Mouse (Mus musculus): ENCODE results near the gene Gm49450. TPM values are rescaled to one million over a fixed set of nuclear protein-coding genes. Genes with fewer than 3 reads are reported as not detected.

Gm49450 gene
- polyA plus RNA-seq, 1 experiment from 2014 or later: not detected

DNA sequence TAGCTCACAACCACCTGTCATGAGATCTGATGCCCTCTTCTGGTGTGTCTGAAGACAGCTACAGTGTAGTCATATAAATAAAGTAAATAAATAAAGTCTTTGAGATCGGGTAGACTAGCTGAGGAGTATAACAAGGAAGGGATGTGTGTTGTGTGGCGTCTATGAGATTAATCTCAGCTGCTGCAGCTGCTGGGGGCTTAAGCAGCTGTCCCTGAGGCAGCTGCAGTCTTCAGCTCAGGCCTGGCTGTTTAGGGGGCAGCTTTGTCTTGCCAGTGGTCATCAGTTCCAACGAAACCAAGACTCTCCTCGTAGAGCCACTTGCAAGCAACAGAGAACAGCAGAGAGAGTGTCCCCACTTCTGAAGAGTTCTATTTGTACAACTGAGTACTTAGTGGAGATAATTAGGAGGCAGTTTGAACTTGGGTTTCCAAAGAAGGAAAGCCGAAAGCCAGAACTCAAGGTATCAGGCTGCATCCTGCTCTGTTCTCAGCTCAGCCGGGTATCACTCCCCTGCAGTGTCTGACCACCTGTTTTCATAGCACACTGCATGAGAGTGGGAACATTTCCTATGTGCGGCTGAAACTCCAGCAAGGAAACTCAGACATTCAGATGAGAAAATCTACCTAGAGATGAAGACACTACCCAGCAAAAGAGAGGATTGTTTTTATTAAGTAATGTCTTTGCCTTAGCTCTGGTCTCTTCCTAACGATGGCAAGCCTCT is 66.5 kb downstream of the Gm49450 start:
- Histone ChIP-seq H3K9ac (no peak overlapping the region), H3K27ac (no peak overlapping the region), H3K4me1 (replicated peaks) (peaks cover 4% of the 10 kb centered on the region), H3K27me3 (peaks cover 15% of the 10 kb centered on the region), H3K4me2 (no peak overlapping the region), H3K4me3 (no peak overlapping the region), H3K36me3 (no peaks in the 10 kb centered on the region), H3K9me3 (no peaks in the 10 kb centered on the region)
- no peak for ATAC-seq (ENCODE audit: low FRiP score)
- WGBS: 72% methylated on average over 8 of the region's 8 CpGs

DNA sequence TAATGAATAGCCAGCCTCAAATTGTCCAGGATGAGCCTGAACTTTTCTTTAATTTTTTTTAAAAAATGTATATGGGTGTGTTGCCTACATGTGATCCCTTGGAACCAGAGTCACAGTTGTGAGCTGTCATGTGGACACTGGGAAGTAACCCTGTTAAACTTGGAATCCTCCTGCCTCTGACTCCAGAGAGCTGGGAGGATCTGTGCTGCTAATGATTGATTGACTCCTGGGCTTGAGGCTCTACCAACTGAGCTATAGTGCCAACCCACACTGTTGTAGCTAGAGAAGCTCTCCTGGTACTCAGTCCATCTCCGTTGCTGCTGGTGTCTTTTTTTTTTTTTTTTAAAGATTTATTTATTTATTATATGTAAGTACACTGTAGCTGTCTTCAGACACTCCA is 69.2 kb downstream of the Gm49450 start:
- peaks cover 22% of the 10 kb centered on the region for H3K4me1 ChIP-seq (replicated peaks)
- no peak overlapping the region for H3K27ac ChIP-seq
- ATAC-seq (ENCODE audit: low FRiP score): no peak
- H3K9me3 ChIP-seq: no peaks in the 10 kb centered on the region
- H3K27me3 ChIP-seq: no peaks in the 10 kb centered on the region
- H3K36me3 ChIP-seq: no peaks in the 10 kb centered on the region
- WGBS: 70% methylated on average over 1 of the region's 1 CpGs
- no peak overlapping the region for H3K4me2 ChIP-seq
- no peak overlapping the region for H3K9ac ChIP-seq
- no peak overlapping the region for H3K4me3 ChIP-seq

DNA sequence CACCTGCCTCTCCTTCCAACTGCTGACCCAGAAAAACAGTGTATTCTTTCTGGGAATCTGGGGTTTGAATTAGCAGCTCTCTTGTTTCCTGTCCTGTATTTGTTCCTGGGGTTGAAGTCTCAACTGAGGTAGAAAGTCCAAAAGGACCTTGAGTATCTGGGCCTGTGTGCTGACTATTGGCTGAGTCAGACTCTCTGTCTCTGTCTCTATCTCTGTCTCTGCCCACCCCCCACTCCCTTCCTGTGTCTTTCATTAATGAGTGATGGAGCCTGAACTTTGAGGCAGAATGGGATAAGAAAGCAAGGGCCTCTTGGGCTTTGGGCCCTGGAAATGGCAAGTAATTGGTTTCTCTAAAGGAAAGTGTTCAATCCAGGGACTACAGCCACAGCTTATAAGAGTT is 69.7 kb downstream of the Gm49450 start:
- Histone ChIP-seq H3K9ac (no peak overlapping the region), H3K4me3 (no peak overlapping the region), H3K4me2 (no peak overlapping the region), H3K4me1 (replicated peaks) (peaks cover 26% of the 10 kb centered on the region), H3K9me3 (no peaks in the 10 kb centered on the region), H3K27ac (no peak overlapping the region), H3K27me3 (no peaks in the 10 kb centered on the region), H3K36me3 (no peaks in the 10 kb centered on the region)
- ATAC-seq (ENCODE audit: low FRiP score): no peak

Other genes with a start within 250 kb of the Gm49450 start
- 3.6 and 4.3 TPM in 2 replicates for gene Ccdc65, start 245.3 kb downstream of the Gm49450 start, polyA plus RNA-seq (2015; fragmentation: Nextera tagmentation; extraction: Ambion mirVana)
- 5.1 and 6.6 TPM in 2 replicates for gene Fkbp11, start 225.4 kb downstream of the Gm49450 start, polyA plus RNA-seq (2015; fragmentation: Nextera tagmentation; extraction: Ambion mirVana)
- 68.4 and 71.7 TPM in 2 replicates for gene Arf3, start 190.3 kb downstream of the Gm49450 start, polyA plus RNA-seq (2015; fragmentation: Nextera tagmentation; extraction: Ambion mirVana)
- gene Wnt10b, start 175.4 kb downstream of the Gm49450 start, polyA plus RNA-seq (2015; fragmentation: Nextera tagmentation; extraction: Ambion mirVana): 0.12 TPM in 1 of 2 replicates, not detected in the other
- gene Wnt1, start 163.7 kb downstream of the Gm49450 start, polyA plus RNA-seq (2015; fragmentation: Nextera tagmentation; extraction: Ambion mirVana): 3.7 and 4.6 TPM in 2 replicates
- 0.63 and 0.69 TPM in 2 replicates for gene Ddn, start 144.1 kb downstream of the Gm49450 start, polyA plus RNA-seq (2015; fragmentation: Nextera tagmentation; extraction: Ambion mirVana)
- 73.4 and 77.5 TPM in 2 replicates for gene Prkag1, start 122.0 kb downstream of the Gm49450 start, polyA plus RNA-seq (2015; fragmentation: Nextera tagmentation; extraction: Ambion mirVana)
- gene Kmt2d, start 82.3 kb downstream of the Gm49450 start, polyA plus RNA-seq (2015; fragmentation: Nextera tagmentation; extraction: Ambion mirVana): 11.6 and 12.1 TPM in 2 replicates
- 29.7 and 34.7 TPM in 2 replicates for gene Rhebl1, start 59.0 kb downstream of the Gm49450 start, polyA plus RNA-seq (2015; fragmentation: Nextera tagmentation; extraction: Ambion mirVana)
- 1.7 and 2.2 TPM in 2 replicates for gene Dhh, start 55.0 kb downstream of the Gm49450 start, polyA plus RNA-seq (2015; fragmentation: Nextera tagmentation; extraction: Ambion mirVana)
- gene Lmbr1l, start 35.3 kb downstream of the Gm49450 start, polyA plus RNA-seq (2015; fragmentation: Nextera tagmentation; extraction: Ambion mirVana): 37.7 and 38.3 TPM in 2 replicates
- 1,016 and 1,054 TPM in 2 replicates for gene Tuba1b, start 19.0 kb downstream of the Gm49450 start, polyA plus RNA-seq (2015; fragmentation: Nextera tagmentation; extraction: Ambion mirVana)
- gene Tuba1a, start 152 bp upstream of the Gm49450 start, polyA plus RNA-seq (2015; fragmentation: Nextera tagmentation; extraction: Ambion mirVana): 15,152 and 15,804 TPM in 2 replicates
- 28.1 and 28.2 TPM in 2 replicates for gene Tuba1c, start 76.3 kb upstream of the Gm49450 start, polyA plus RNA-seq (2015; fragmentation: Nextera tagmentation; extraction: Ambion mirVana)
- 62.4 and 78.7 TPM in 2 replicates for gene Prph, start 101.6 kb upstream of the Gm49450 start, polyA plus RNA-seq (2015; fragmentation: Nextera tagmentation; extraction: Ambion mirVana)
- 8.4 and 10.0 TPM in 2 replicates for gene Troap, start 121.0 kb upstream of the Gm49450 start, polyA plus RNA-seq (2015; fragmentation: Nextera tagmentation; extraction: Ambion mirVana)
- 5.6 and 11.8 TPM in 2 replicates for gene C1ql4, start 134.3 kb upstream of the Gm49450 start, polyA plus RNA-seq (2015; fragmentation: Nextera tagmentation; extraction: Ambion mirVana)
- gene Dnajc22, start 139.6 kb upstream of the Gm49450 start, polyA plus RNA-seq (2015; fragmentation: Nextera tagmentation; extraction: Ambion mirVana): 1.3 and 1.6 TPM in 2 replicates
- 42.1 and 45.0 TPM in 2 replicates for gene Spats2, start 172.4 kb upstream of the Gm49450 start, polyA plus RNA-seq (2015; fragmentation: Nextera tagmentation; extraction: Ambion mirVana)